Mouse (Mus musculus) E14TG2a.4 (cell line): ENCODE results near the gene Disc1.

Experiments used
- CTCF ChIP-seq: conservative IDR thresholded peaks from 2 replicates; pipeline ENCODE4 v1.5.1; 2014; ENCODE audit warnings: low read length
- NANOG ChIP-seq: IDR thresholded peaks from 2 replicates; pipeline ENCODE4 v1.6.1; 2014; ENCODE audit warnings: borderline replicate concordance, low read length, mixed read lengths
- POU5F1 ChIP-seq: IDR thresholded peaks from 2 replicates; pipeline ENCODE4 v1.6.1; 2014; ENCODE audit warnings: low read length, borderline replicate concordance

DNA sequence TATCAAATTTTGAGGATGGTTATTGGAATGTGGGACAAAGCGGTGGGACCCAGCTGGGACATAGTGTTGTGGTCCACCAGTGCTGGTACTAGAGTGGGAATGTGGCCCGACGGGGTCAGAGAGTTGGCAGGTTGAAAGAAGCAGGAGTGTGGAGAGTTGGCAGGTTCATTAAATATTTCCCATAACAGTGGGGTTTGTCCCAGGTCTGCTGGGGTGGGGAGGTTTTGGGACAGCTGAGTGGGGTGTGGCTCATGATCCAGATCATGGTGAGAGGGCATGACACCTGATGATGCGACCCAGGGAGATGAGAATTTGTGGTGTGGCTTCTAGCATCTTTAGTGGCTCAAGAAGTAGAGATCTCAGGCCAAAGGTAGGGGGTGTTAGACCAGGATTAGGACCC lies 199.0 kb downstream of the Disc1 start:
- TF ChIP-seq CTCF, result no peak
- TF ChIP-seq NANOG, result no peak
- no peak for TF ChIP-seq POU5F1
